Mouse (Mus musculus): ENCODE results near the gene Tbx10.

- TF ChIP-seq CTCF (IDR thresholded peaks at IDR 0.05; ENCODE audit: extremely low read depth, insufficient read depth, low read length) (no peak), POLR2A (IDR thresholded peaks at IDR 0.05; ENCODE audit: extremely low read depth, insufficient read depth, low read length) (no peak)
Measured at GRCm38 (mm10) chr19:3960211-3960610, 32.3 kb upstream of the Tbx10 start.
